Mouse (Mus musculus): ENCODE results near the gene Cmah.

Cmah gene

DNA sequence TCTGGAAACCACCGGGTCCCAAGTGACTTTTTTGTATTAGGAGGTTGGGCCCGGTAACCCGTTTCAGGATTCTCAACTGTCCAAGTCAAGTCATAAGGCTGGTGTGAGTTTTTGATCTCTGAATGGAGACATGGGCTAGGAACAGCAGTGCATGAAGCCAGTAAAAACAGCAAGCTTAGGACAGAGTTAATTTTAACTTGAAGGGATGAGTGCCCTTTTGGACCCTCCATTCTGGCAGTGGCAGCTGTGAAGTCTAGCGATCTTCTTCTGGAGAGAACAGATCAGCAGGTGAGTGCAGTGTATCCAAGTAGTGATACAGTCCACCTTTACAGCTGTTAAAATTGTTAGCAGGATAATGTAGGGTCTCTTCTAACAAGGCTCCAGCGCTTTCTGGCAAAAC lies at the start of gene Cmah:
TSS of gene Cmah (plus strand) at position 204 of the 400 bp plus-strand sequence.
- DNase-seq (ENCODE audit: low read depth, low spot score) = no peak

DNA sequence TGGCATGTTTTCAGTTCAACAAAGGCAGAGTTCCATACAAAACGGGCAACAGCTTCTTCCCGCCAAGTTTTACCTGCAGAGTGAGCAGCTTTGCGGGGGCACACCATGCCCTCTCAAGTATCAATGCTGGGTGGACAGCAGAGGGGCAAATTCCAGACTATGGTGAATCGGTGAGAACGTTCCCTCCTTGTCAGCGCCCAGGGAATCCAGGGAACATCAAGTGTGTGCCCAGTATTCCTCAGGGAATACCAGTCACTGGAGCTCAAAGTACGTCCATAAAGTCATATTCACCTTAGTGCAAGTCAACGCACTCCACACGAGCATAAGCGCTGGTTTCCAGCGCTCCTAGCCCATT lies 47.8 kb upstream of the Cmah start:
- DNase-seq (ENCODE audit: low read depth, low spot score) = no peak

DNA sequence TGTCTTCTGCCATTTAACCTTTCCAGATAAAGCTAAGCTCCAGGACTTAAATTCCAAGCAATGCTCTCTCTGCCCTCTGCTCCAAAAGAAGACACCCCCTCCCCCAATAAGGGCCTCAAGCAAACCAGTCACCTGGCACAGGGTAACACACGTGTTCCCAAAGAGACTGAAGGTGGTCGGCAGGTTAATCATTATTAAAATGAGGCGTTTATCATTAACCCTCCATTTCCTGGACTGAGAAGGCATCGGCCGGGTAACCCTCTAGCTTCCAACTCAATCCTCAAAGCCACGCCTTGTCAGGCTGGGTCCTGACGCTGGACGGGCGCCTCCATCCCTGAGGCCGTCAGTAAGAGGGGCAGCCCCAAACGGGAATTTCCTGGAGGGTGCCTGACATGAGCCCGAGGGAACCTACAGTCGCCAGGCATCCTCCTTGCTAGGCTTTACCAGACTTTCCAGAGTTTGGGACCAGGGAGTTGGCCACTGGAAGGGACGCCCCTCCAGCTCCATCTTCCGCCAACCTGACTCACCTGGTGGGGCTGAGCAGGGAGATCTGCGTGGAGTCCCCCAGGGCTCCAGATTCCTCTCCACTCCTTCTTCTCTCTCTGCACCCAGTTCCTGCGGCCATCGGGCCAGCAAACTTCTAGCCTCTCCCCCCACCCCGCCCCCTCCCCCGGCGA lies 47.3 kb upstream of the Cmah start:
- DNase-seq (ENCODE audit: low read depth, low spot score) = no peak

DNA sequence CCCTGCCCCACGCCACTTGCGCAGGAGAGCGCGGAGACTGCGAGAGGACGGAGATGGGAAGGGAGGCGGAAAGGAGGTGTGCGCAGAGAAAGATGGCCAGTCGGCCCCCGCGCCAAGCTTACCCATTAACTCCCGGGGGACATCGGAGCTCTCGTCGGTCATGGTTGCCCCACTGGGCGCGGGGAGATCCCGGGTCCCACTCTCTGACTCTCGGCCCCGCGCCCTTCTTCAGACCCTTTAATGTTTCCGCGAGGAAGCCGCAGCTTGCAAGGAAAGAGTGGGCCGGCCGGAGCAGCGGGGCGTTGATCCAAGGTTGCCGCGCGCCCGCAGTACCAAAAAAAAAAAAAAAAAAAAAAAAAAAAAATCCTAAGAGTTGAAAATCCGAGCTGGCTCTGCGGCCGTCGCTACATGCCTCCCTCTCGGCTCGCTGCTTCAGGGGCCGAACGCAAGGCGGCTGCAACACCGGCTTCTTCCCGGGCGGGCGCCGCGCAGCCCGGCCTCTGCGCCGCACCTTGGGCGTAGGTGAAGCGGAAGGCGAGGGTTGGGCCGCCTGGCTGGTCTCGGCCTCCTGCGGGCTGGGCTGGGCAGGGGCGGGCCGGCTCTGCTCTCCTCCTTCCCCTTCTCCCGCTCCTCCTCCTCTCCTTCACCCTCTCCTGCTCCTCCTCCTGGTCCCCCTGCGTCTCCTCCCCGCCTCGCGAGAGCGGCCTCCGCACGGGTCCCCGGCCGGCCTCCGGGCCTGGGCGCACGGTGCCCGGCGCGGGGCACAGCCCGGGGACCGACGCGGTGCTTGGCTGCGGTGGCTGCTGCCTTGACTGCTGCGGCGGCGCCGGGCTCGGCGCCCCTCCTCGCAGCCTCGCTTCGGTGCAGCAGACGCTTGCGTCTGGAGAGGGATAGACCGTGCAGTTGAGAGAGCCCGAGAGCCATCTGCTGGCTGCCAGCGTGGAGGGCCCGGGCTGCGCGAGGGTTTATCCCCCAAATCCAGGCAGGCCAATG lies 46.5 kb upstream of the Cmah start, which contains the start of gene Carmil1:
TSS of gene Carmil1 (minus strand) at position 357 of the 993 bp plus-strand sequence.
- DNase-seq (ENCODE audit: low read depth, low spot score) = no peak

DNA sequence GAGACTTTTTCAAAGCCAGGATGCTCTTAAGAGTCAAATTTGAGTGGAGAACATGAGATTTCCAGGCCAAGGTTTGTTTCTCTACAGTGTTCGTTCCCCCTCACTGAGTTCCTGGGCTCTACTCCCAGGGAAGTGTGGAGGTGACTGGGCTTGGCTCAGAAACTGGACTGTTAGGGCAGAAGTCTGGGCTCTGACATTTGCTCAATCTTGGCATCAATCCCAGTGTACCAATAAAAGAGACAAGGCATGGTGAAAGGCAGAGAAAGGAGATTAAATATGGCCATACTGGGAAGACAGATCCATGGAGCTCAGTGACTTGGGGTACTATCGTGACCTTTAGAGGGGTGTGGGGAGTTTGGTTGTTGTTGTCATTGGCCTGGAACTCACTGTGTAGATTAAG lies 39.8 kb upstream of the Cmah start:
- no peak for DNase-seq (ENCODE audit: low read depth, low spot score)

DNA sequence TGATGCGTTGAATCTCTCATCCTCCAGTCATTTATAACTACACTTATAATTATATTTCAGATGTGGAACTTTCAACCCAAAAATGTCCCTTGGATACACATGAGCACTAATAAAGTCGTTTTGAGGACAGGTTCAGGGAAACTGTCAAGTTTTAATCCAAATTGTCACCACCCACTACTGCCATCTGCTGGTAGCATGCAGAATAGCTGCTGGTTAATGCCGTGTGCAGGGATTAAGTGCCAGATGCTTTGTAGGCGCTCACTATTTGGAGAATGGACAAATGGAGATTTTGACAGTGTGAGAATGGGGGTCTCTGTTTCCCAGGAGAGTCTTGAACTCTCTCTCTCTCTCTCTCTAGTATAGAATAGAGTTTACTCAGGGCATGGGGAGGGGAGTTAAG lies 30.0 kb upstream of the Cmah start:
- DNase-seq (ENCODE audit: low read depth, low spot score) = peak; percentile 44

DNA sequence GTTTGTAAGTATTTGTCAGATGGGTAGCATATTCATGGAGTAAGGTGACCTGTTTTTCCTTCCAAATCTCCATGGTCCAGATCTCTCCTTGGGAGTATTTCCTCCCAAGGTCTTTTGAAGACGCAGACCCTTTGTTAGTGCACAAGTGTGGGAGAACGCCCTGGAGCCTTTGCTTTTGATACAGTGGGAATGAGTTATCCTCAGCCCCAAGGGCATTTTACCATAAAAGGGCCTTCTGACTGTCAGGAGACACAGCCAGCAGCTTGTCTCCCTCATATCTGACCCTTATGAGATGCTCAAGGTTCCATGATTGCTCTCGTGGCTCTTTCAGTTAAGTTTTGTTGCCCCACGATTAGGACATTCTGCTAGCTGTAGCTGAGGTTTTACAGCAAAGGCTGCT lies 21.7 kb upstream of the Cmah start:
- no peak for DNase-seq (ENCODE audit: low read depth, low spot score)

DNA sequence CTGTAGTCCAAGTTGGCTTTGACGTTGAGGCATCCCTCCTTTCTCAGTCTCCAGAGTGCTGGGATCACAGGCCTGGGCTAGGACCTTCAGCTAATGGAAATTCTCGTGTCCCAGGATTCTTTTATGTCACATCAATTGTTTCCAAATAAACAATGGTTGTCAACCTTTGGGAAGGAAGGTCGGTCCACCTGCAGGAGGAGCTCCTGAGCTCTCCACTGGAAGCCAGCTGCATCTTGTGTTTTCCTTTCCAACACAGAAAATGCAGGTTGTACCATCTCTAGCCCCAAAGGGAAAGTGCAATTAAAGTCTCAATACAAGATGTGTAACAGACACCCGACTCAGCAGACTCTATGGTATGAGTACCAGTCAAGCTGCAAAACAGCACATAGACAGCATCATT lies 21.0 kb upstream of the Cmah start:
- no peak for DNase-seq (ENCODE audit: low read depth, low spot score)

DNA sequence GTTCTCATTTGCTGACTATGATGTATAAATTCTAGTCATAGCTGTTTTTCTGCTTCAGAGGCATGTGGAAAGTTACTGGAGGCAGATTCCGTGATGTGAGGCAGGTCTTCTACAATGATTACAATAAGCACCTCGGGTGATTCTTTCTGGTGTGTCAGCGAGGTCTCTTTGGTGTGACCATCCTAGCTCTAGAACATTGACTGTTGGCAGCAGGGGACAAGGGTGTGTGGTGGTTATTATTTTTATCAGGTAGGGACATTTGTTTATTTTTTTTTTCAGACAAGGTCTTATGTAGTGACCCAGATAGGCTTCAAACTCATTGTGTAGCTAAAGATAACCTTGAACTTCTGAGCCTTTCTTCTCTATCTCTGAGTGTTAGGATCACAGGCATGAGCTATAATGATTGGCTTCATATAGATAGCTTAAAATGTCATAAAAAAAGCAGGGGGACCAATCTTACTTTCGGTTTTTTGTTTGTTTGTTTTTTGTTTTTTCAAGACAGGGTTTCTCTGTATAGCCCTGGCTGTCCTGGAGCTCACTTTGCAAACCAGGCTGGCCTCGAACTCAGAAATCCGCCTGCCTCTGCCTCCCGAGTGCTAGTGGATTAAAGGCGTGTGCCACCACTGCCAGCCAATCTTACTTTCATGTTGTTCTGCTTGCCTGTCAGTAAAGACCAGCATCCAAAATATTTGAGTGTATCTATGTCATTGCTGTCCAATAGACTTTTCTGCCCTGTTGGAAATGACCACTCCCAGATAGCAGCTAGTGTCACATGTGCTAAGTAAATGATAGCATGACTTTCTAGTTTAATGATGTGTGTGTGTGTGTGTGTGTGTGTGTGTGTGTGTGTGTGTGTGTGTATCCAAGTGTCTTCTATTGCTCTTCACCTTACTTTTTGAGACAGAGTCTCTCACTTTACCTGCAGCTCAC lies 15.9 kb upstream of the Cmah start:
- DNase-seq (ENCODE audit: low read depth, low spot score) = no peak

DNA sequence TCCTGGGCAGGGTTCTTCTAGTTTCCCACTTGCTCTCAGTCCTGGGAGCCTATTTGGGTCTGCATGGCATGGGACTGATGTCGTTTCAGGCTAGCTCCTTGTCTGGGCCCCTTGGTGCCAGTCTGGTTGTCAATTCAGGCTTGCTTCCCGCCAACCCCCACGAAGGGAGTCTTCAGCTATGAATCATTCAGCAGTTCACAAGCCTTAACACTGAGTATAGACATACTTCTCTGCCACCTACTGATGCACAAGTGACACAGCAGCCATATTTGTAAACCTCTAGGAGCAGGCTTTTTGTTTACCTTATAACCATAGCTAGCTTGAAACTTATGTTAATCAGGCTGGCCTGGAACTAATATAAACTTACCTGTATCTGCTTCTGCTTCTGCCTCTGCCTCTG lies 10.6 kb upstream of the Cmah start:
- peak; percentile 22 for DNase-seq (ENCODE audit: low read depth, low spot score)

DNA sequence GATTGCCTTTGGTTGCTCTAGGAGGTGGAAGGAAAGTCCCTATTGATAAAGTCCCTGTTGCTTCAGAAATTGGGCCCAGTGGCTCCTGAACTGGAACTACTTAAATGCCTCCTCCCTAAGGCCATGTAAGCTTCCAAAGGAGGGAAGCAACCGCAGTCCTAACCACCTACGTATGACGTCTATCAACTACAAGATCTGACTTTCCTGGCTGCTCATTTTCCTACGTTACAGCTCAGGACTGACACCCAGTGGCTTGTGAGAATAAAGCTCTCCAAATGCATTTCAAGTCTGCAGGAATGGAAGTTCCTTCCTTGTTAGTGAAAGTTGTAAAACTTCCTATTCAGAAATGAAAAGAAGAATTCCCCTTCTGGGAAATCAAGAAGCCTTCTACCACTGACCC lies 8.6 kb upstream of the Cmah start:
- DNase-seq (ENCODE audit: low read depth, low spot score) = peak; percentile 28

DNA sequence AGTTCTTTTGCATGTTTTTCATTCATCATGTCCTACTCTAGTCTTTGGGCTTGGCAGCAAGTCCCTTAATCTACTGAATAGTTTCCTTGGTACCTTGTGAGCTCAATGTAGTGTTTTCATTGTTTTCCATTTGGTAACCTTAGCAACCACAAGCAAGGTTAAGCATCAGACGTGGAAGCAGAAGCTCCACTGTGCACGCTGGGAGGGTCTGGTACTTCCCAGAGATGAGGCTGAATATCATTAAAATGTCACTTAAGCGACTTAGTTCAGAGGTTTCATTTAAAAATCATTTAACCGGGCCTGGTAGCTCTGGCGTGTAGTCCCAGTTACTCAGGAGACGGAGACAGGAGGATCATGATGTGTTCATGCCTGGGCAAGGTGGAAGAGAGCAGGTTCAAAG lies 5.9 kb upstream of the Cmah start:
- DNase-seq (ENCODE audit: low read depth, low spot score) = no peak

DNA sequence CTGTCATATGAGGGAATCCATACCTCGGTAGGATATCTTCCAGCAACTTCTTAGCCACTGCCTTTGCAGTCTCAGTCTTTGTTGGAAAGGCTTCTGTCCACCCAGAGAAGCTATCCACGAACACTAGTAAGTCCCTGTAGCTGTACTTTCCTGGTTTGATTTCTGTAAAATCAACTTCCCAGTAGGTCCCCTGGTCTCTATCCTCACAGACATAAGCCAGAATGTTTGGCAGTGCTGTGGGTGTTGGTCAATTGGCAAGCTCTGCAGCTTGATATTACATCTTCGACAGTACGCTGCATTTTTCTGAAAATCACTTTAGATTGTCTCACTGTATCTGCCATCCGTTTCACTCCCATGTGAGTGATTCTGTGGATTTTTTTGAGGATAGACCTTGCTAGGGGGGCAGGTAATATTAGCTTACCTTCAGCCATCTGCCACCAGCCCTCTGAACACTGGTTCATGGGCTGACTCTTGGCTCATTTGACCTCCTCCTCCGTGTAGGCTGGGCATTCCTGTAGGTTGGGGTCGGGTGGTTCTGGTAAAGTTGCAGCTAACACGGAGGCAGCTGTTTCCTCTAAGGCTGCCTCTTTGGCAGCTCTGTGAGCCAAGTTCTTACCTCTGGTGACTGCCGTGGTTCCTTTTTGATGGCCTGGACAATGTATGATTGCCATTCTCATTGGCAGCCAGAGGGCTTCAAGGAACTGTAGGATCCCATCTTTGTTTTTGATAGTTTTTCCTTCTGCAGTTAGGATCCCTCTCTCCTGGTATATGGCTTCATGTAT lies 1.0 kb downstream of the Cmah start:
- DNase-seq (ENCODE audit: low read depth, low spot score) = no peak

DNA sequence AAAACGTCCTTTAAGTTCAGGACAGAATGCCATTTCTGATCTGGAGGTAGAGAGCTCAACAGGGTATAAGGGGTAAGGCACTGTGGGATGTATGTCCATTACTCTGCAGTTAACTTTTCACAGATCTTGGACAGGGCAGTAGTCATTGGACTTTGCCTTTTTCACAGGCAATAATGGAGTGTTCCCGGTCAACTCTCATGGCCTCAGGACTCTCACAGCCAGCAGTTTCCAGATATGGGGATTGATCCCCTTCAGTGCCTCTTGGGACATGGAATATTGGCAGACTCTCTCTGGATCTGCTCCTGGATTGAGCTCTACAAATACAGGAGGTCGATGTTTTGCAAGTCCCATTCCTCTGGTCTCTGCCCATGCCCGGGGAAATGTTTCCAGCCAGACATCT lies 2.9 kb downstream of the Cmah start:
- no peak for DNase-seq (ENCODE audit: low read depth, low spot score)

DNA sequence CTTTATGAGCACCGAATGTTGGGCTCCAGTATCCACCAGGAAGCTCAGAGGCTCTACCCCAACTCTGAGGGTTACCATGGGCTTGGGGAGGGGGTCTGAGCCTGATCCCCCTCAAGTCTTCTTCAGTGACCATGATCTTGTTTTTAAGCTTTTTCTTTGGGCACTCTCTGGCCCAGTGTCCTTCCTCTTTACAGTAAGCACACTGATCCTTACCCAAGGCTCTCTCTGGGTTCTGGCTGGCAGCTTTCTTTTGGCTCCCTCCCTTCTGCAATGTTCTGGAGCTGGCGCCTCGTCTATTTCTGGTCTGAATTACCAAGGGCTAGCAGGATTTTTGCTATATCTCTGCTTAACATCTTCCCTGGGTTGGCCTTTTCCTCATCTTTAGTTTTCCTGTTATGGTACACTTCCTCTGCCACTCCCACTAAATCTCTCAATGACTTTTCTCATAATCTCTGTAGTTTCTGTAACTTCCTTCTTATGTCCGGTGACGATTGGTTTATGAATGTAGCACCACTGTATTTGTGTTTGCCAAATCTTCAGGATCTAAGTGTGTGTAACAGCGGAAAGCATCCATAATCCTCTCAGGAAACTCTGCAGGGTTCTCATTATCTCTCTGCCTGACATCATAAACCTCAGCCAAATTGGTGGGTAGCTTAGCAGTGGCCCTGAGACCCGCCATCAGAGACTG lies 3.8 kb downstream of the Cmah start:
- DNase-seq (ENCODE audit: low read depth, low spot score) = no peak

DNA sequence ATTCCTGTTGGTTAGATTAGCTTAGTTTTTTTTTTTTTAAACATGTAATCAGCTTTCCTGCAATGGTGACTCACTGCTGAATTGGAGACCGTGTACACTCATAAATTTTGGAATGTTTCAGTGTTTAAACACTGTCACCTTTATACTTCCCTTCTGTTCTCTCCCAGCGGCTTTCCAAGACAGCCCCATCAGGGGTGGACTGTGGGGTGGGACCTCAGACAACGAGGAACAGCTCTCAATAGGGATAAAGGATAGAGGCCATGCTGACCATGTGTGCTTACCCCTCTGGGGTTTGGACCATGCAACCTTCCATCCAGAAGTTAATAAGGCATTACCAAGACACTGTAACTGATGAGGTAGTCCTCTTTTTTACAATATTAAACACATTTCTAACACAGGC lies 5.3 kb downstream of the Cmah start:
- DNase-seq (ENCODE audit: low read depth, low spot score) = no peak

DNA sequence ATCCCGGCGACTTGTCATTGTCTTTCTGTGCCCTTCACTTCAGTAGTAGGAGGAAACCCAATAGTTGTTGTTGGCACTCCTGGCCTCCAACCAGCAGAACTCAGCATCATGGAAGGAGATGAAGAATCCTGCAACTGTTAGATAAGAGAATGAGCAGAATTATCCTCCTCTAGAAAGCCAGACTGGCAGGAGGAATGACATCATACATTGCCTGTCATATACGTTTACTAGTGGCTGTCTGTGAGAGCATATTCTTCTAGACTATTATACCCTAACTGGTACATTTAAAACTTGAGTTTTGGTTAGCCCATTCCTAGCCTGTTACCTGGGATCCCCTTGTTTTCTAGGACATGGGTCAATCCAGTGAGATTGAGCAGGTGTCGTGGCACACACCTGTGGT lies 9.6 kb downstream of the Cmah start:
- DNase-seq (ENCODE audit: low read depth, low spot score) = no peak

DNA sequence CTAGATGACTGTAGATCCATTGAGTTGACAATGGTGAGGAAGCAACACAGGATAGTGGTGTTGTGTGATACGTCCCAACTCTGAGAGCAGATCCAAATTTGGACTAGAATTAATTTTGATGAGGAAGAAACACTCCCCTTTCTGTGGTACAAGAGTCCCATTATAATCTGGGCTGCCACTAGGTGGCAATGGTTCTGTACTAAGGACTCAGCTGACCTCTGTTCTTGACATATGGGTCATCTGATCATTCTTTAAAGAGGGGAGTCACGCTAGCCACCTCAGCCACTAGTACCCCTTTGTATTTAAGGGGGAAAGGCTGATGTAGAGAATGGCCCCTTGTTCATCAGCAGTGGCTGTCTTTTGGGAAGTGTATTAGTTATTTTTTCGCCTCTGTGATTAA lies 10.7 kb downstream of the Cmah start:
- peak; percentile 78 for DNase-seq (ENCODE audit: low read depth, low spot score)

DNA sequence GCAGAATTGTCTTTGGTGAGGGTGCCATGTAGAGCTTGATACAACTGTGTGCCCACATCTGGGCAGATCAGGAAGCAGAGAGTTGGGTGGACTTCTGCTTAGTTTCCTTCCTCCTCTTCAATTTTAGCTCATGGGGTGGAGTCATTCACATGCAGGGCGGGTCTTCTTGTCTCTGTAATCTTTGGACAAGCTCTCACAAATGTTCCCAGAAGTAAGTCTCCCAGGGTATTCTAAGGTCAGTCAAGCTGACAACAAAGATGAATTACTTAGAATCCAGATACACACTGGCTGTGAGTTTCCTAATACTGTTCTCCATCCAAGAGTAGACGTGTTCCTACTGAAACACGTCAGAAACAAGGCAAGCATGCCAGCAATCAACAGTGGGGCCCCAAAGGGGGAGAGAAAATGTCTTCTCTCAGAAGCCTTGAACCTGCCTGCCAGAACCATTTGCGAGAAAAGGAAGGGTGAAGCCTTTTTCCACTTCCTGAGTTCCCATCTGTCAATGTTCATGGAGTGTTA lies 11.2 kb downstream of the Cmah start:
- DNase-seq (ENCODE audit: low read depth, low spot score) = peak; percentile 55

DNA sequence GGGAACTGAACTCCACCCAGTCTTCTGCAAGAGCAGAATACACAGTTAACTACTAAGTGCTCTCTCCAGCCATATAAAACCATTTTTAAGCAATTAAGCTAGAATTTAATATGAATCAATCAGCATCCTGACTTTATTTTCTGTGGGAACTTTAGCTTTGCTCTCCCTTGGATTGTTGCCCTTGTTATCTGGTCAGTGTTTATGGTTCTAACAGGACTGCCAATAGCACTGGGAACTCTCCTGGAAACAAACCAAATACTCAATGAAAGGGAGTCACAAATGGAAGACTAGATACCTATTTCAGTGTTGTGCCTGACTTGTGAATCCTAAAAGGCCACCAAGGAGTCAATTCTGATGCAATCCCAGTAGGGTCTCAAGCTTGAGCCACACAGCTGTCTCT lies 12.7 kb downstream of the Cmah start:
- no peak for DNase-seq (ENCODE audit: low read depth, low spot score)
